Mouse (Mus musculus) liver, adult 2 months (tissue): ENCODE results near the gene Dock2.

Experiments
- CTCF ChIP-seq: fragments of 200-500 bp; IDR thresholded peaks from 2 replicates; pipeline ENCODE4 v1.5.1; 2011; ENCODE audit warnings: low read depth, low read length, control low read depth
- POLR2A ChIP-seq: fragments of 200-500 bp; IDR thresholded peaks from 2 replicates; pipeline ENCODE4 v1.6.1; 2011; ENCODE audit warnings: low read length, control low read depth; ENCODE audit not compliant: insufficient read depth; ENCODE audit errors: extremely low read depth

DNA sequence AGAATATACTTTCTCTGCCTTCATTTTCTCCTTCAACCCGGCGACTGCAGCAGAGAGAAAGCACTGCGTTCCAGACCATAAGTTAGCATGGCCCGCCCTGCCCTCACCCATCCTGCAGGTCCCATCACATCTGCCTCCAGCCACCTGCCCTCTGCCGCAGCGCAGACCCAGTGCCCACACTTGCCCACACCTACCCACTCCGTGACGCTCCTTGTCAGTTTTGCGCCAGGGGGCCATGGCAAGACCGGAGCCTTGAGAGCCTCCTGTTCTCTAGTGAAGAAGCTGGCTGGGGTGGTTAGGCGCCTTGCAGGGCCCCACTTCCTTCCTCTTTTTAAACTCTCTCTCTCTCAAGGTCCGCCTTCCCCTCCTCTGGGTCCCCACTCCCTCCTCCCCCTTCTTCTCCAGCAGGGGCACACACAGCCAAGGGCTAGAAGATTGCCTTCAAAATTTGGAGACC lies at the start of gene Dock2:
- TF ChIP-seq POLR2A: no peak
- no peak for TF ChIP-seq CTCF
